Mouse (Mus musculus): ENCODE results near the gene D2hgdh.

D2hgdh gene

GRCm38 (mm10) chr1:93824609-93825008, at the start of gene D2hgdh:
Gene D2hgdh (plus strand): TSS chr1:93824909.
- DNase-seq (ENCODE audit: low read depth, low spot score) = no peak

DNA sequence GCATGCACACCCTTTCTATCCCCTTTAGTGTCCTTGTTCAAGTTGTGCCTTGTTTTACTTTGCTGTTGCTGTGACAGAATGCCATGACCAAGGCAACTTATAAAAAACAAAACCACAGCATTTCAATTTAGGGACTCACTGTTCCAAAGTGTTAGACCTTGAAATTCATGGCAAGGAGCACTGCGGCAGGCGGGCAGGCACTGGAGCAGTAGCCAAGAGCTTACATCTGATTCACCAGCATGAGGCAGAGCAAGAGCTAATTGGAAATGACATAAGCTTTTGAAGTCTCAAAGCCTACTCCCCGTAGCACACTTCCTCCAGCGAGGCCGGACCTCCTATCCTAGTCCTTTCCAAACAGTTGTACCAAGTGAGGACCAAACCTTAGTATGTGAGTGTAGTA, 48.0 kb upstream of the D2hgdh start:
- no peak for DNase-seq (ENCODE audit: low read depth, low spot score)

DNA sequence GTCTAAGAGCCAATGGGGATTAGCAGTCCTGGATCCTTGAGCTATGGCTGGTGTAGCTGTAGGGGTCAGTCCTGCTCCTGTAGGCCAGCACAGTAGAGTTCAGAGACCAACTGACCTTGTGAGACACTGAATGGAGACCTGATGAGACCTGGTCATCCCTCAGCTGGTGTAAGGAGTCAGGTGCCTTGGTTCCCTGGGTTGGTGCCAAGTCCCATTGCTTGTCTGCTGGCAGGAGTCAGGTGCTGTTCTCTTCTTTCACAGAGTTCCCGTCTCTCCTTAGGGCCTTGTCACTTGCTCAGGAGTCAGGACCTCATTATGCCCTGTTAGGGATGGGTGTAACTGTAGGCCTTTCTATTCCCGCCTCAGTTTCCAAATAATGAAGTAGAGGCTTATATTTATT, 37.8 kb upstream of the D2hgdh start:
- no peak for DNase-seq (ENCODE audit: low read depth, low spot score)

DNA sequence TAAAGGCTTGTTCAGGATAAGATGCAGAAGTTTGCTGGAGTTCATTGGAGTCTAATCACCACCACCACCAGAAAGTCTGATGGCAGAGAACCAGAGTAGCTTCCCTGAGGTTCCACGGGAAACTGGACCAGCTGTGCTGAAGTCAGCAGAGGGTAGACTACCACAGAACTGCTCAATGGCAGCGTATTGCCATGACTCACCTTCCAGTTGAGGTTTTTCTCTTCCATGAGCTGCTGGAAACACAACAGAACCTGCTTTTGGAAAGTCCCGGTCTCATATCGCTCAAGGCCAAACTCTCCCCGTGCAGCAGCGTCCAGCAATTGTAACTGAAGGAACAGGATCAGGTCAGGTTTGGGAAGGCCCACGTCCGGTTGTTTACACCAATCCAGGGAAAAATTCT, 30.2 kb upstream of the D2hgdh start:
- DNase-seq (ENCODE audit: low read depth, low spot score) = no peak

DNA sequence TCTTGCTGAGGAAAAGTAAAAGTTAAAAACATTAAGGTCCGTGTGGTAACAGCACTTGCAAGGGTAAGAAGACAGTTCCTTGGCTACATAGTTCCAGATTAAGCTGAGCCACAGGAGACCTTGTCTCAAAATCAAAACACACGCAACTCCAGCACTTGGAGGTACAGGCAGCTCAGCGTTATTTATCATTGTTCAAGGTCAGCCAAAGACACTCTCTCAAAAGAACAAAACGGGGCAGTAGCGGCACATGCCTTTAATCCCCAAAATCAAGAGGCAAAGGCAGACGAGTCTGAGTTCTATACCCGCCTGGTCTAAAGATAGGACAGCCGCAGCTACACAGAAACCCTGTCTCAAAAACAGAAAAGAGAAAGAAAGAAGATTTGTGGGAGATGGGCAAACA, 28.8 kb upstream of the D2hgdh start:
- no peak for DNase-seq (ENCODE audit: low read depth, low spot score)

- DNase-seq (ENCODE audit: low read depth, low spot score) = no peak
Observed at GRCm38 (mm10) chr1:93800670-93801503, 23.8 kb upstream of the D2hgdh start.

GRCm38 (mm10) chr1:93801741-93802238, 22.9 kb upstream of the D2hgdh start, which contains the start of gene Dtymk:
Gene Dtymk (minus strand): TSS chr1:93801934.
- DNase-seq (ENCODE audit: low read depth, low spot score) = peak; percentile 87

DNA sequence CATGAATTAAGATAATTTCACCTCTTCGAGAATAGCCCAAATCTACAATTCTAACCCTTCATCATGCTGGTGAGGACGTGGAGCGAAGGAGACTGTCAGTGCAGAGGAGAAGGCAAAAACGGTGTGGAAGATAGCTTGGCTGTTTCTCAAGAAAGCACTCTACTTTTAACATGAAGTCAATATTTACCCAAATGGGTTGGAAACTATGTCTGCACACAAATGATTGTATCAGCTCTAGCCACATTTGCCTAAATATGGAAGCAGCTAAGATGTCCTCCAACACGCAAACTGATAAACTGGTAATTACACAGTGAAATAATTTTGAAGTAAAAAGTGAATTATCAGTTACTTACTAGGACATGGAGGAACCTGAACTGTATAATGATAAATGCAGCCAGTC, 21.9 kb upstream of the D2hgdh start:
- no peak for DNase-seq (ENCODE audit: low read depth, low spot score)

DNA sequence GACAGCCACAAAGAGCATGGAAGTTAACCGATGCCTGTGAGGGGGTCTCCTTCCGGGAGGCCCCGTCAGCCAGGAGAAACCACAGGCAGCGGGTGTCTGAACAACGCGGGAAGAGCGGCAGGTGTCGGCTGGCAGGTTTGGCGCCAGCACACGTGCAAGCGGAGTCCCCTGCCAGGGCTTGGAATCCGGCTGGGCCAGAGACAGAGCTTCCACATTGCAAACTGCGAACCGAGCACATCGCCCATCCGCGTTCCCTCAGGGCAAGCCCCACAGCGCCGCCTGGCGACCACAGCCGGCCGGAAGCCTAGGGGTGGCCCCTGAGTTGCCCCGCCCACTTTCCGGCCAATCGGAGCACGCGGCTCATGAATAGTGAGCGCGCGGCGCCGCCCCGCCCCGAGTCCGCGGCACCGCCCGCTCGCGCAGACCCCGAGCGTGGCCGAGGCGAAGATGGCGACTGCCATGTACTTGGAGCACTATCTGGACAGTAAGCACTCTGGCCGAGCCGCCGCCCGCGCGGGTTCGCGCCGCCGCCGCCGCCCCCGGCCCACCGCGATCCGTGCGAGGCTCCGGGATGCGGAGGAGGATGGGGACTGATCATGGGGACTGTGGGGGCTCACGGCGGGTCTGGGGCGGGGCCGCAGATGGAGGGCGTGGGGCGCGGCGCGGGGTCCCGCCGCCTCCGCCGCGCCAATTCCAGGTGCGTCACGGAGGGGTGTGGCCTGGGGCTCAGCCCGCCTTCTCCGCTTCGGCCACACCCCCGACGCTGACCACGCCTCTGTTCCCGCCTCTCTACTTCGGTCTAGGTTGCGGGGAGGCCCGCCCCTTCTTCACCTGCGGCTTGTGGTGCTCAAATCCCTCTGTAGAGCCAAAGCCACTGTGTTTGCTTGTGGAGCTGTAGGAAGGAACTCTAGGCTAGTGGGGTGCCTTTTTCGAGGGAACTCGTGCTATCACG, 20.9 kb upstream of the D2hgdh start, which contains the start of gene Ing5:
Gene Ing5, plus strand, starts transcription at position 410 of the 952 bp plus-strand sequence.
- DNase-seq (ENCODE audit: low read depth, low spot score) = peak; percentile 96

- DNase-seq (ENCODE audit: low read depth, low spot score) = no peak
Observed at GRCm38 (mm10) chr1:93804818-93805217, 19.9 kb upstream of the D2hgdh start.

DNA sequence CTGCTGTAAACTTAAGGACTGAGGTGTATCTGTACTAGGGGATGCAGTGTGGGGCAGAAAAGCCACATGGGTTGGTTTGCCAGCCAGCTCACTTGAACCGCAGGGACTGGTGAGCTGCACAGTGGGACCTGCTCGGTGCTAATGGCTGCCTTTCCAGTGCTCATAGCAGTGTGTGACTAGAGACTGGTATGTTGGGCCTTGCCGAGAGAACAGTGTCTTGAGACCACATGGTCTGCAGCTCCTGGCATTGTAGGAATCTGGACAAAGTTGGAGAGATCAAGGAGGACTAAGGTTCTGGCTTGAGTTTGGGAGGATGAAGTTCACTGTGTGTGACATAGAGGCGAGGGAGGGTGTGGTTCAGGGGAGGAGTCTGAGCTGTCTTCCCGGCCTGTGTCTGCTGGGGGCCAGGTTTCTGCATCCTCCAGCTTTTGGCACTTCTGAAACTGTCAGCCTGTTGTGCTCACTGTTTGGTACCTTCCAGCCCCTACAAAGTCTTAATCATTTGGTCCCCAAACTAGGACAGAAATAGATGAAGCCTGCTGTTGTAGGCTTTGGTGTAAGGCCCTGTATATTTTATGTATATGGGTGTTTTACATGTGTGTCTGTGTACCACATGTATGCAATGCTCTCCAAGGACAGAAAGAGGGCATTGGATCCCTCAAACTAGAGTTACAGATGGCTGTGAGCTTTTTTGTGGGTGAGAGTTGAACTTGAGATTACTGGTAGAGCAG, 19.3 kb upstream of the D2hgdh start:
- peak; percentile 56 for DNase-seq (ENCODE audit: low read depth, low spot score)

DNA sequence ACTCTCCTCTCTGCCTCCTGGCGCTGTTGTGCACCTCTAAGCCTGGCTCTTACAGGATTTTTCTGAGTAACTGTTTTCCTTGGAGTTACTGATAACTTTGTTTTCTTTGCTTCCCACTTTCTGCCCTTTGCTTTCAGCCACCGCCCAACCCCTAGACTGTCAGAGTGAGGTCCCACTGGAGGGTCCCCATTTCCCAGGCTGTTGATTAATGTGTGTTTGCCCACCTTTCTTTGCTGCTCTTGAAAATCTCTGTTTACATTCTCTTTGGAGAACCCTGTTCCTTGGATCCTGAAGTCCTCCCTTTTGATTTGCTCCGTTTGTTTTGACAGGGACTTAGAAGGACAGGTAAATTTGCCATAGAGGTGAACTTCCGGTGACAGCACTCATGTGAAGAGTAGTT, 15.8 kb upstream of the D2hgdh start:
- no peak for DNase-seq (ENCODE audit: low read depth, low spot score)

GRCm38 (mm10) chr1:93810011-93810410, 14.7 kb upstream of the D2hgdh start:
- no peak for DNase-seq (ENCODE audit: low read depth, low spot score)

DNA sequence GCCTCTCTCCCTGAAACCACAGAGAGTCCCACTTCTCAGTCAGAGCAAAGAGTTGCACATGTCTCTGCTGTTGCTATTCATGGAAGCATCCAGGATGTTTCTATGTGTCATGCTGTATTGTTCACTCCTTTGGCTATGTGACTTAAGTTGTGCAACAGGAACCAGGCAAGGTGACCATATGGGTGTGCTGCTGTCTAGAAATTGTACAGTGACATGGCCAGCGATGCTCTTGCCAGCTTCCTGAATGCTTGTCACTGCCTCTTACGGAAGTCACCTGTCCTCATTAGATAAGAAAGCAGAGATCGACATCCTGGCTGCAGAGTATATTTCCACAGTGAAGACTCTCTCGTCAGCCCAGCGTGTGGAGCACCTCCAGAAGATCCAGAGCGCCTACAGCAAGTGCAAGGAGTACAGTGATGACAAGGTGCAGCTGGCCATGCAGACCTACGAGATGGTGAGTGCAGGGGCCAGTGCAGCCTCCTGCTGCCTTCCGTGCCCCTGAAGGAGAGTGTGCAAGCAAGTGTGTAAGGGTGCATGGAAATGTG, 13.1 kb upstream of the D2hgdh start:
- DNase-seq (ENCODE audit: low read depth, low spot score) = no peak

DNA sequence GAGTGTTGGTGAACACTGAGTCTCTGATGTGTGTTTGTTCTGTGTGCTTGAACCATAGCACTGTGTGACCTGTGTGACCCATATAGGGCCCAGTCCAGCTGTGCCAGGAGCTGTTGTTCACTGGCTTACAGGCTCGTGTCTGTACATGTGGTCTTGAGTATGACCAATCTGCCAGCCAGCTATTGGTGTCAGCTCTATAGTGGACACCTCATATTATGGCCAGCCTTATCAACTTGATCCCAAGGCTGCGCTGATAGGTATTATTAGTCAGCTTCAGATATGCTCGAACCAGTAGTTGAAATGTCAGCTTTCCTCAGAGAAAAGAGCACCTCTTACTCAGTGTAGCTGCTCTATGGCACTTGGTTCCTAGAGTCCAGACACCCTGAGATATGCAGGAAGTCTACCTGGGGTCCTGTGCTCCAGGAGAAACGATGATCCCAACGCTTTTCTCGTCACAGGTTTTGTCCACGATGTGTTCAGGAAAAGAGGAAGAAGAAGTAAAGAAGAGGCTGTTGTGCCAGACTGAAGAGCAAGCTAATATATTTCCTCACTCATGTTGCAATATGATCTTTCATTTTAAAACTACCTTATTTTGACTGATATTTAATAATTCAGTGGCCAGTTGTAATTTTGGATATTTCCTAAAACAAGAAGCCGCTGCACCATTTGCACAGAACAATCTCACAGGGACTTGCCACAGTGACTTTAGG, 6.7 kb upstream of the D2hgdh start:
- no peak for DNase-seq (ENCODE audit: low read depth, low spot score)

- DNase-seq (ENCODE audit: low read depth, low spot score) = no peak
Observed at GRCm38 (mm10) chr1:93818722-93819121, 6.0 kb upstream of the D2hgdh start.

GRCm38 (mm10) chr1:93823796-93824495, 763 bp upstream of the D2hgdh start:
- DNase-seq (ENCODE audit: low read depth, low spot score) = no peak

- DNase-seq (ENCODE audit: low read depth, low spot score) = peak; percentile 92
Observed at GRCm38 (mm10) chr1:93825105-93825674, 481 bp downstream of the D2hgdh start.

GRCm38 (mm10) chr1:93825771-93826539, 1.2 kb downstream of the D2hgdh start:
- DNase-seq (ENCODE audit: low read depth, low spot score) = no peak
